Mouse (Mus musculus) thymus, adult 2 months (tissue): ENCODE results near the gene Itga10.

ENCODE experiments used
- CTCF ChIP-seq: fragments of 200-500 bp; IDR thresholded peaks from 2 replicates; pipeline ENCODE4 v1.5.1; 2012; ENCODE audit warnings: mild to moderate bottlenecking, control low read depth, low read length, moderate library complexity, borderline replicate concordance; ENCODE audit not compliant: control insufficient read depth, poor library complexity, insufficient read depth; ENCODE audit errors: extremely low read depth
- POLR2A ChIP-seq: fragments of 200-500 bp; IDR thresholded peaks from 2 replicates; pipeline ENCODE4 v1.6.1; 2012; ENCODE audit warnings: mild to moderate bottlenecking, low read length, control low read depth, moderate library complexity; ENCODE audit not compliant: control insufficient read depth, poor library complexity, insufficient read depth; ENCODE audit errors: extremely low read depth

- TF ChIP-seq CTCF, result no peak
- no peak for TF ChIP-seq POLR2A
These were observed 44.9 kb downstream of the Itga10 start for GRCm38 (mm10) chr3:96690298-96690697.
